ENCODE assay signal across 12 mouse cellular contexts in the genomic region with DNA sequence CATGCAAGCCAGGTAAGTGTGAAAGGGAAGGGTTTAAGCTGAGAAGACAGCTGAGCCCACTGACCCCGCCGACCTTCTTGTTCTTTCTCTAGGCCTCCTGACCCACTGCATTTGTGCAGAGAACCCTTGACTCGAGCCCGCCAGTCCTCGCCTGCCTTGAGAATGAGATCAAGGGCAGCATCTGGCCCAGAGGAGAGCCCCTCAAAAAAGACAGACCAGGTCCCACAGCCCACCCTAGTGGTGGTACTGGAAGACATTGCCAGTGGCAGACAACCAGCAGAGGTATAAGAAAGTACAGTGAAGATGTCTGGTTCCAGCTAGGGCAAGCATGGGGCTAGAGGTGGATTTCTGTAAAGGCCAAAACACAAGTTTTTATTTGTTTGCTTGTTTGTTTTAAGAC. TPM values are rescaled to one million over a fixed set of nuclear protein-coding genes. Genes with fewer than 3 reads are reported as not detected.
A peak's percentile ranks its signal among the peaks of the same experiment; 100 is the strongest.
DNase-seq lines count a peak whose midpoint lies in the region; ATAC-seq and TF ChIP-seq lines count a peak whose summit lies in the region.
"Had no signal": no experiment of that assay in that cellular context is flagged by ENCODE, and none has a peak within 500 bp of the region (broad histone marks: within the 10 kb centered on the region; RNA-seq: fewer than 3 reads in every experiment).

No protein-coding gene starts in this region.

- H3K9me3 ChIP-seq in embryonic facial prominence, embryonic 11.5 days (replicated peaks; ENCODE audit: control insufficient read depth, low read length) = no peaks in the 10 kb centered on the region
- H3K9me3 ChIP-seq: heart, embryonic 12.5 days had no signal

- H3K27me3 ChIP-seq in embryonic facial prominence, embryonic 11.5 days (ENCODE audit: control insufficient read depth, insufficient read depth, low read length) = no peaks in the 10 kb centered on the region
- H3K27me3 ChIP-seq: heart, embryonic 12.5 days had no signal

- H3K4me2 ChIP-seq in embryonic facial prominence, embryonic 11.5 days (ENCODE audit: low read depth, low read length) = no peak overlapping the region
- H3K4me2 ChIP-seq: heart, embryonic 12.5 days had no signal

- H3K4me3 ChIP-seq in left cerebral cortex, adult 2 months = no peak overlapping the region
- H3K4me3 ChIP-seq in embryonic facial prominence, embryonic 11.5 days (ENCODE audit: low read depth, low read length) = 0 out of 2 replicates have a peak overlapping the region, but pooled peaks have one; percentile 5
- H3K4me3 ChIP-seq: heart, embryonic 12.5 days had no signal

- peak; percentile 34 to 56 for DNase-seq in cerebellum, postnatal 10 days
- DNase-seq in cerebellum, adult 9-11 months = no peak
- no peak for DNase-seq in left cerebral cortex, adult 2 months (ENCODE audit: extremely low spot score in 1 of 2, low spot score in 2 of 2)
- DNase-seq in left cerebral cortex, adult 9 months (ENCODE audit: low spot score in 2 of 2) = no peak
- DNase-seq in 416B (ENCODE audit: low read depth) = peak; percentile 50
- peak; percentile 21 for DNase-seq in embryonic facial prominence, embryonic 11.5 days (ENCODE audit: low spot score)
- no peak for DNase-seq in urinary bladder, postnatal 14 days (ENCODE audit: low spot score)
- DNase-seq: B cell, adult 2 months; kidney, adult 11 months; lung, postnatal 36 days had no signal

- H3K9ac ChIP-seq in embryonic facial prominence, embryonic 11.5 days (replicated peaks; ENCODE audit: low read length) = no peak overlapping the region

- no peak for ATAC-seq in embryonic facial prominence, embryonic 11.5 days (replicated peaks; ENCODE audit: insufficient number of reproducible peaks, low FRiP score, low TSS enrichment, low read depth)
- ATAC-seq in erythroid progenitor cell, adult 5-6 weeks (replicated peaks; ENCODE audit: low FRiP score, poor library complexity, severe bottlenecking) = no peak

- no peak overlapping the region for H3K27ac ChIP-seq in left cerebral cortex, adult 2 months
- H3K27ac ChIP-seq in embryonic facial prominence, embryonic 11.5 days (replicated peaks; ENCODE audit: low read depth, low read length) = no peak overlapping the region

- 85% methylated on average over 5 of the region's 5 CpGs for WGBS in embryonic facial prominence, embryonic 11.5 days

- intact Hi-C loops in left cerebral cortex, adult 2 months (cut with DNase I) = loop anchor here (5.0 kb wide), 1 partner anchor 126 kb away; the partner anchor contains the start of gene Zfp768

- no peaks in the 10 kb centered on the region; the same call in 1 of the 2 replicates for H3K4me1 ChIP-seq in embryonic facial prominence, embryonic 11.5 days (ENCODE audit: control insufficient read depth, insufficient read depth, low read length)

- peak; percentile 10; the same call in 1 of the 2 replicates for TF ChIP-seq CTCF in left cerebral cortex, adult 2 months (IDR thresholded peaks at IDR 0.05)

- H3K36me3 ChIP-seq in embryonic facial prominence, embryonic 11.5 days (replicated peaks; ENCODE audit: control insufficient read depth, insufficient read depth, low read depth, low read length) = peaks cover 13% of the 10 kb centered on the region

RNA-seq across cellular contexts. Expression of gene Fbrs, which starts 5.3 kb away (rescaled TPM):
- total RNA-seq in left cerebral cortex, adult 2 months (2021) = 10 to 100 TPM; 62.3 to 63.9 TPM
- polyA plus RNA-seq in embryonic facial prominence, embryonic 11.5 days (2014; fragmentation: Nextera tagmentation; extraction: Ambion mirVana) = 8.9 and 10.2 TPM in 2 replicates
- 103 and 125 TPM in 2 replicates for total RNA-seq in erythroid progenitor cell, adult 5-6 weeks (2015; ENCODE audit: low replicate concordance)
- total RNA-seq in erythroid progenitor cell, adult 5-6 weeks (2017; ENCODE audit: low replicate concordance) = 28.1 and 32.7 TPM in 2 replicates

RNA-seq across cellular contexts. Expression of gene Prr14, which starts 14.3 kb away (rescaled TPM):
- total RNA-seq in left cerebral cortex, adult 2 months (2021) = 10 to 100 TPM; 28.4 to 33.4 TPM
- polyA plus RNA-seq in embryonic facial prominence, embryonic 11.5 days (2014; fragmentation: Nextera tagmentation; extraction: Ambion mirVana) = 54.8 and 58.5 TPM in 2 replicates
- 147 and 172 TPM in 2 replicates for total RNA-seq in erythroid progenitor cell, adult 5-6 weeks (2015; ENCODE audit: low replicate concordance)
- total RNA-seq in erythroid progenitor cell, adult 5-6 weeks (2017; ENCODE audit: low replicate concordance) = 31.9 and 84.3 TPM in 2 replicates

RNA-seq across cellular contexts. Expression of gene Zfp689, which starts 24.7 kb away (rescaled TPM):
- total RNA-seq in left cerebral cortex, adult 2 months (2021) = 1 to 10 TPM; 5.5 to 6.7 TPM
- polyA plus RNA-seq in embryonic facial prominence, embryonic 11.5 days (2014; fragmentation: Nextera tagmentation; extraction: Ambion mirVana) = 11.7 and 12.4 TPM in 2 replicates
- total RNA-seq in erythroid progenitor cell, adult 5-6 weeks (2015; ENCODE audit: low replicate concordance) = 3.2 and 3.8 TPM in 2 replicates
- total RNA-seq in erythroid progenitor cell, adult 5-6 weeks (2017; ENCODE audit: low replicate concordance) = 3.1 and 6.1 TPM in 2 replicates

RNA-seq across cellular contexts. Expression of gene Srcap, which starts 38.1 kb away (rescaled TPM):
- total RNA-seq in left cerebral cortex, adult 2 months (2021) = 100 to 1,000 TPM; 122 to 126 TPM
- 41.9 and 47.5 TPM in 2 replicates for polyA plus RNA-seq in embryonic facial prominence, embryonic 11.5 days (2014; fragmentation: Nextera tagmentation; extraction: Ambion mirVana)
- total RNA-seq in erythroid progenitor cell, adult 5-6 weeks (2015; ENCODE audit: low replicate concordance) = 80.4 and 99.3 TPM in 2 replicates
- total RNA-seq in erythroid progenitor cell, adult 5-6 weeks (2017; ENCODE audit: low replicate concordance) = 77.0 and 90.5 TPM in 2 replicates

RNA-seq across cellular contexts. Expression of gene Gm42715, which starts 45.7 kb away (rescaled TPM):
- total RNA-seq in left cerebral cortex, adult 2 months (2021) = 10 to 100 TPM; 12.6 TPM
- 16.1 and 16.3 TPM in 2 replicates for polyA plus RNA-seq in embryonic facial prominence, embryonic 11.5 days (2014; fragmentation: Nextera tagmentation; extraction: Ambion mirVana)
- total RNA-seq in erythroid progenitor cell, adult 5-6 weeks (2015; ENCODE audit: low replicate concordance) = 58.7 and 63.1 TPM in 2 replicates
- 25.4 and 45.8 TPM in 2 replicates for total RNA-seq in erythroid progenitor cell, adult 5-6 weeks (2017; ENCODE audit: low replicate concordance)

Comparison
In these comparisons a context has a peak if more than half of its experiments do, and no peak if none do; other contexts are left out.
1. DNase-seq: peak in cerebellum, postnatal 10 days (2 of 2), 416B (single experiment) and embryonic facial prominence, embryonic 11.5 days (single experiment); none in cerebellum, adult 9-11 months (single experiment), left cerebral cortex, adult 2 months (0 of 2), left cerebral cortex, adult 9 months (0 of 2) and urinary bladder, postnatal 14 days (single experiment).